Mouse (Mus musculus) hindbrain, embryonic 10.5 days (tissue): ENCODE measurements around the gene Masp1. TPM values are rescaled to one million over a fixed set of nuclear protein-coding genes. Genes with fewer than 3 reads are reported as not detected.

ENCODE experiments used
- DNase-seq: peaks from one replicate; pipeline ENCODE4 v3.0.0-alpha.2; 2017; ENCODE audit warnings: low spot score
- H3K27ac ChIP-seq: fragments of 300-500 bp; sonication (generic); 2 replicates; pipeline ENCODE4 v1.5.1; 2016; ENCODE audit warnings: mild to moderate bottlenecking, moderate library complexity
- H3K27me3 ChIP-seq: fragments of 300-500 bp; sonication (generic); 2 replicates; pipeline ENCODE4 v1.6.1; 2016; ENCODE audit warnings: mild to moderate bottlenecking; ENCODE audit not compliant: poor library complexity, insufficient read depth, severe bottlenecking
- H3K36me3 ChIP-seq: fragments of 300-500 bp; sonication (generic); 2 replicates; pipeline ENCODE4 v1.6.1; 2016; ENCODE audit warnings: mild to moderate bottlenecking, moderate library complexity
- H3K4me1 ChIP-seq: fragments of 300-500 bp; sonication (generic); replicated peaks from 2 replicates; pipeline ENCODE4 v1.6.1; 2016; ENCODE audit warnings: mild to moderate bottlenecking
- H3K4me3 ChIP-seq: fragments of 300-500 bp; sonication (generic); 2 replicates; pipeline ENCODE4 v1.5.1; 2016; ENCODE audit warnings: mild to moderate bottlenecking, moderate library complexity
- H3K9me3 ChIP-seq: fragments of 300-500 bp; sonication (generic); 2 replicates; pipeline ENCODE4 v1.6.1; 2016; ENCODE audit warnings: mild to moderate bottlenecking, moderate library complexity
- WGBS: fragments of 180-500 bp; shearing (Covaris S2); methylation state at CpG from one replicate; pipeline ENCODE4 v1.1.7; 2016; 5-methylcytosine and 5-hydroxymethylcytosine counted together
- polyA plus RNA-seq: library from polyadenylated mRNA; unstranded; fragments of >200 nt; fragmentation: Nextera tagmentation; extraction: Ambion mirVana; gene quantifications from 2 replicates; pipeline ENCODE4 v1.2.1, GENCODE M21; 2016

The Masp1 gene
- polyA plus RNA-seq, 1 experiment from 2014 or later, result 19.2 TPM

- WGBS, result 25% methylated on average over 3 of the region's 3 CpGs
- DNase-seq, result peak; percentile 32
- no peak overlapping the region for H3K4me3 ChIP-seq
These were observed 16.3 kb downstream of the Masp1 start for GRCm38 (mm10) chr16:23504320-23504744.

GRCm38 (mm10) chr16:23503351-23503750, 17.3 kb downstream of the Masp1 start:
- Histone ChIP-seq H3K9me3 (no peaks in the 10 kb centered on the region), H3K4me1 (peaks cover 43% of the 10 kb centered on the region), H3K27ac (peak overlapping the region; percentile 62; the same call in 1 of the 2 replicates), H3K27me3 (peaks cover 51% of the 10 kb centered on the region), H3K4me3 (no peak overlapping the region), H3K36me3 (no peaks in the 10 kb centered on the region)
- 77% methylated on average over 4 of the region's 4 CpGs for WGBS
- no peak for DNase-seq

More at GRCm38 (mm10) chr16:23504320-23504744, 16.3 kb downstream of the Masp1 start:
- H3K36me3 ChIP-seq, result no peaks in the 10 kb centered on the region
- peaks cover 51% of the 10 kb centered on the region for H3K27me3 ChIP-seq
- peaks cover 34% of the 10 kb centered on the region for H3K4me1 ChIP-seq
- H3K27ac ChIP-seq, result peak overlapping the region; percentile 83
- no peaks in the 10 kb centered on the region for H3K9me3 ChIP-seq

GRCm38 (mm10) chr16:23502478-23502877, 18.1 kb downstream of the Masp1 start:
- peaks cover 51% of the 10 kb centered on the region for H3K27me3 ChIP-seq
- H3K27ac ChIP-seq, result no peak overlapping the region
- H3K36me3 ChIP-seq, result no peaks in the 10 kb centered on the region
- no peak for DNase-seq
- 80% methylated on average over 3 of the region's 3 CpGs for WGBS
- no peak overlapping the region for H3K4me3 ChIP-seq
- H3K9me3 ChIP-seq, result no peaks in the 10 kb centered on the region
- peaks cover 51% of the 10 kb centered on the region for H3K4me1 ChIP-seq

GRCm38 (mm10) chr16:23501288-23501687, 19.3 kb downstream of the Masp1 start:
- Histone ChIP-seq H3K4me1 (peaks cover 60% of the 10 kb centered on the region), H3K27ac (no peak overlapping the region), H3K4me3 (no peak overlapping the region), H3K27me3 (peaks cover 53% of the 10 kb centered on the region), H3K9me3 (no peaks in the 10 kb centered on the region), H3K36me3 (no peaks in the 10 kb centered on the region)
- 83% methylated on average over 2 of the region's 2 CpGs for WGBS
- DNase-seq, result no peak

GRCm38 (mm10) chr16:23500558-23500957, 20.1 kb downstream of the Masp1 start:
- H3K4me1 ChIP-seq, result peaks cover 55% of the 10 kb centered on the region
- H3K27ac ChIP-seq, result no peak overlapping the region
- 77% methylated on average over 5 of the region's 5 CpGs for WGBS
- H3K9me3 ChIP-seq, result no peaks in the 10 kb centered on the region
- no peaks in the 10 kb centered on the region for H3K36me3 ChIP-seq
- no peak for DNase-seq
- no peak overlapping the region for H3K4me3 ChIP-seq
- peaks cover 57% of the 10 kb centered on the region for H3K27me3 ChIP-seq

- H3K36me3 ChIP-seq, result no peaks in the 10 kb centered on the region
- H3K9me3 ChIP-seq, result no peaks in the 10 kb centered on the region
- peaks cover 36% of the 10 kb centered on the region for H3K4me1 ChIP-seq
- WGBS, result 77% methylated on average over 7 of the region's 7 CpGs
- DNase-seq, result no peak
- peaks cover 54% of the 10 kb centered on the region for H3K27me3 ChIP-seq
- H3K4me3 ChIP-seq, result no peak overlapping the region
- H3K27ac ChIP-seq, result no peak overlapping the region
These were observed 21.9 kb downstream of the Masp1 start for GRCm38 (mm10) chr16:23498691-23499131.

GRCm38 (mm10) chr16:23497881-23498280, 22.7 kb downstream of the Masp1 start:
- no peak overlapping the region for H3K4me3 ChIP-seq
- no peaks in the 10 kb centered on the region for H3K36me3 ChIP-seq
- peaks cover 31% of the 10 kb centered on the region for H3K4me1 ChIP-seq
- 71% methylated on average over 1 of the region's 1 CpGs for WGBS
- H3K27ac ChIP-seq, result no peak overlapping the region
- H3K27me3 ChIP-seq, result peaks cover 52% of the 10 kb centered on the region
- no peak for DNase-seq
- no peaks in the 10 kb centered on the region for H3K9me3 ChIP-seq

- H3K36me3 ChIP-seq, result no peaks in the 10 kb centered on the region
- peaks cover 52% of the 10 kb centered on the region for H3K27me3 ChIP-seq
- H3K4me1 ChIP-seq, result peaks cover 31% of the 10 kb centered on the region
- H3K9me3 ChIP-seq, result no peaks in the 10 kb centered on the region
- no peak overlapping the region for H3K4me3 ChIP-seq
- H3K27ac ChIP-seq, result no peak overlapping the region
- WGBS, result 12% methylated on average over 3 of the region's 3 CpGs
- DNase-seq, result no peak
These were observed 23.2 kb downstream of the Masp1 start for GRCm38 (mm10) chr16:23497440-23497839.

GRCm38 (mm10) chr16:23496245-23496924, 24.2 kb downstream of the Masp1 start:
- Histone ChIP-seq H3K4me1 (peaks cover 31% of the 10 kb centered on the region), H3K27ac (no peak overlapping the region), H3K4me3 (no peak overlapping the region), H3K36me3 (no peaks in the 10 kb centered on the region), H3K27me3 (peaks cover 53% of the 10 kb centered on the region), H3K9me3 (no peaks in the 10 kb centered on the region)
- WGBS, result 60% methylated on average over 8 of the region's 8 CpGs
- no peak for DNase-seq

GRCm38 (mm10) chr16:23492783-23493182, 27.8 kb downstream of the Masp1 start:
- DNase-seq, result no peak
- Histone ChIP-seq H3K4me1 (peaks cover 17% of the 10 kb centered on the region), H3K36me3 (peaks cover 4% of the 10 kb centered on the region; the same call in 1 of the 2 replicates), H3K27me3 (peaks cover 41% of the 10 kb centered on the region), H3K9me3 (no peaks in the 10 kb centered on the region), H3K27ac (no peak overlapping the region; the same call in 1 of the 2 replicates), H3K4me3 (no peak overlapping the region)
- 74% methylated on average over 4 of the region's 4 CpGs for WGBS

- Histone ChIP-seq H3K4me1 (peaks cover 9% of the 10 kb centered on the region), H3K36me3 (peaks cover 6% of the 10 kb centered on the region; the same call in 1 of the 2 replicates), H3K4me3 (no peak overlapping the region), H3K27ac (no peak overlapping the region), H3K9me3 (no peaks in the 10 kb centered on the region), H3K27me3 (peaks cover 6% of the 10 kb centered on the region; the same call in 1 of the 2 replicates)
- 92% methylated on average over 10 of the region's 10 CpGs for WGBS
- DNase-seq, result no peak
These were observed 37.3 kb downstream of the Masp1 start for GRCm38 (mm10) chr16:23483292-23483691.

GRCm38 (mm10) chr16:23482846-23483245, 37.8 kb downstream of the Masp1 start:
- peaks cover 3% of the 10 kb centered on the region; the same call in 1 of the 2 replicates for H3K36me3 ChIP-seq
- WGBS, result 94% methylated on average over 12 of the region's 12 CpGs
- peaks cover 9% of the 10 kb centered on the region for H3K4me1 ChIP-seq
- no peaks in the 10 kb centered on the region for H3K9me3 ChIP-seq
- peaks cover 6% of the 10 kb centered on the region; the same call in 1 of the 2 replicates for H3K27me3 ChIP-seq
- H3K4me3 ChIP-seq, result no peak overlapping the region
- no peak overlapping the region for H3K27ac ChIP-seq
- no peak for DNase-seq

- WGBS, result 41% methylated on average over 3 of the region's 3 CpGs
- no peaks in the 10 kb centered on the region; the same call in 1 of the 2 replicates for H3K36me3 ChIP-seq
- H3K9me3 ChIP-seq, result no peaks in the 10 kb centered on the region
- H3K27ac ChIP-seq, result peak overlapping the region; percentile 51; the same call in 1 of the 2 replicates
- no peak overlapping the region for H3K4me3 ChIP-seq
- peaks cover 6% of the 10 kb centered on the region; the same call in 1 of the 2 replicates for H3K27me3 ChIP-seq
- peaks cover 9% of the 10 kb centered on the region for H3K4me1 ChIP-seq
- peak; percentile 19 for DNase-seq
These were observed 38.4 kb downstream of the Masp1 start for GRCm38 (mm10) chr16:23482218-23482617.
